Comparison of ENCODE assay signal across 11 mouse cellular contexts in the genomic region with DNA sequence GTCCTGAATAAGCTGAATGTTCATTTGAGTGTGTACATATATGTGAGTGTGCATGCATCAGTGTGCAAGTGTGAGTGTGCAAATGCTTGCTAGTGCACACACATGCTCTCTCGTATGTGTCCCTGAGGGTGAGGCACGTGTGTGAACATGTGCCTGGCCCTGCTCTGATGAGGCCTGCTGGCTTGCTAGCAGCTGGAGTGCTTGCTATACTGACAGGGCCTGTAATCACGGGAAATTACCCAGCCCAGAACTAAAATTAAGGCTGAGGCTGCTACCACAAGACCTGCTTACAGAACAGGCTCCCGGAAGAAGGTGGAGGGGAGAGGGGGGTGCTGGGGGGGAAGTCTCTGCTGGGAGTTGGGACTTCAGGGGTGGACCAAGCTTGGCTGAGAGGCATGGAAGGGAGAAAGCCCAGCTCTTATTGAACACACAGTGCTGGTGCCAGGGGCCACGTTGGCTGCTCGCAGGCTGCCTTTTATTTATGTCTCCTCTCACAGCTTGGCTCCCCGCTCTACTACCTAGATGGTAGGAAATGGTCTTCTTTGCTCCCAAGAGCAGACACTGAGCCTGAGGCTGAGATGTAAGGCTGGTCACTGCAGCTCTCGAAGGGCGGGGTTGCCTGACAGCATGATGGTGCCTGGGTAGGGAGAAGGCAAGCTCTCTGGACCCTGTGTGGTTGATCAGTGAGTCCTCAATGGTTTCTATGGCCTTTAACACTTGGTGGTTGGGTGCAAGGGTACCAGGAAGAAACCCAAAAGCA. TPM values are rescaled to one million over a fixed set of nuclear protein-coding genes. Genes with fewer than 3 reads are reported as not detected.
A peak's percentile ranks its signal among the peaks of the same experiment; 100 is the strongest.
DNase-seq lines count a peak whose midpoint lies in the region; ATAC-seq and TF ChIP-seq lines count a peak whose summit lies in the region.
"Had no signal": no experiment of that assay in that cellular context is flagged by ENCODE, and none has a peak within 500 bp of the region (broad histone marks: within the 10 kb centered on the region; RNA-seq: fewer than 3 reads in every experiment).

No protein-coding gene starts in this region.

- H3K36me3 ChIP-seq in hindbrain, embryonic 13.5 days, result no peaks in the 10 kb centered on the region
- no peaks in the 10 kb centered on the region for H3K36me3 ChIP-seq in hindbrain, embryonic 11.5 days (ENCODE audit: control insufficient read depth, insufficient read depth, low read length)
- no peaks in the 10 kb centered on the region for H3K36me3 ChIP-seq in midbrain, postnatal 0 days (ENCODE audit: insufficient read depth, low read length)
- no peaks in the 10 kb centered on the region for H3K36me3 ChIP-seq in midbrain, embryonic 16.5 days (ENCODE audit: control insufficient read depth, insufficient read depth, low read length)
- H3K36me3 ChIP-seq in embryonic facial prominence, embryonic 11.5 days (replicated peaks; ENCODE audit: control insufficient read depth, insufficient read depth, low read depth, low read length), result no peaks in the 10 kb centered on the region

- no peak overlapping the region for H3K4me3 ChIP-seq in hindbrain, embryonic 13.5 days
- no peak overlapping the region for H3K4me3 ChIP-seq in hindbrain, embryonic 11.5 days (ENCODE audit: low read depth, low read length)
- no peak overlapping the region for H3K4me3 ChIP-seq in midbrain, postnatal 0 days (ENCODE audit: low read depth, low read length)
- no peak overlapping the region for H3K4me3 ChIP-seq in midbrain, embryonic 16.5 days (ENCODE audit: low read depth, low read length)
- H3K4me3 ChIP-seq in embryonic facial prominence, embryonic 11.5 days (ENCODE audit: low read depth, low read length), result no peak overlapping the region

- ATAC-seq in hindbrain, embryonic 13.5 days (ENCODE audit: low FRiP score), result no peak
- ATAC-seq in hindbrain, embryonic 11.5 days (ENCODE audit: low FRiP score), result no peak
- no peak for ATAC-seq in midbrain, postnatal 0 days (ENCODE audit: low FRiP score)
- ATAC-seq in midbrain, embryonic 16.5 days, result no peak
- ATAC-seq in embryonic facial prominence, embryonic 11.5 days (replicated peaks; ENCODE audit: insufficient number of reproducible peaks, low FRiP score, low TSS enrichment, low read depth), result no peak

- no peaks in the 10 kb centered on the region for H3K9me3 ChIP-seq in hindbrain, embryonic 13.5 days
- H3K9me3 ChIP-seq in hindbrain, embryonic 11.5 days (ENCODE audit: control insufficient read depth, low read length), result no peaks in the 10 kb centered on the region
- H3K9me3 ChIP-seq in midbrain, postnatal 0 days (ENCODE audit: low read length), result no peaks in the 10 kb centered on the region
- no peaks in the 10 kb centered on the region for H3K9me3 ChIP-seq in midbrain, embryonic 16.5 days (replicated peaks; ENCODE audit: control insufficient read depth, low read length, poor library complexity, severe bottlenecking)
- no peaks in the 10 kb centered on the region for H3K9me3 ChIP-seq in embryonic facial prominence, embryonic 11.5 days (replicated peaks; ENCODE audit: control insufficient read depth, low read length)

- H3K4me1 ChIP-seq in hindbrain, embryonic 13.5 days (replicated peaks), result peaks cover 52% of the 10 kb centered on the region
- H3K4me1 ChIP-seq in hindbrain, embryonic 11.5 days (replicated peaks; ENCODE audit: control insufficient read depth, insufficient read depth, low read length), result no peaks in the 10 kb centered on the region; the same call in 1 of the 2 replicates
- H3K4me1 ChIP-seq in midbrain, postnatal 0 days (ENCODE audit: insufficient read depth, low read length), result peaks cover 16% of the 10 kb centered on the region
- H3K4me1 ChIP-seq in midbrain, embryonic 16.5 days (ENCODE audit: control insufficient read depth, insufficient read depth, low read length), result peaks cover 9% of the 10 kb centered on the region
- no peaks in the 10 kb centered on the region for H3K4me1 ChIP-seq in embryonic facial prominence, embryonic 11.5 days (ENCODE audit: control insufficient read depth, insufficient read depth, low read length)

- no peak overlapping the region for H3K4me2 ChIP-seq in hindbrain, embryonic 13.5 days
- H3K4me2 ChIP-seq in hindbrain, embryonic 11.5 days (replicated peaks; ENCODE audit: low read depth, low read length), result no peak overlapping the region
- H3K4me2 ChIP-seq in midbrain, postnatal 0 days (ENCODE audit: low read depth, low read length, poor library complexity, severe bottlenecking), result no peak overlapping the region
- no peak overlapping the region for H3K4me2 ChIP-seq in midbrain, embryonic 16.5 days (ENCODE audit: low read length)
- no peak overlapping the region for H3K4me2 ChIP-seq in embryonic facial prominence, embryonic 11.5 days (ENCODE audit: low read depth, low read length)
- H3K4me2 ChIP-seq: hindbrain, embryonic 14.5 days; liver, embryonic 11.5 days had no signal

- WGBS in hindbrain, embryonic 13.5 days, result 66% methylated on average over 9 of the region's 9 CpGs
- 74% methylated on average over 9 of the region's 9 CpGs for WGBS in hindbrain, embryonic 11.5 days
- 68% methylated on average over 9 of the region's 9 CpGs for WGBS in midbrain, postnatal 0 days
- WGBS in midbrain, embryonic 16.5 days, result 71% methylated on average over 9 of the region's 9 CpGs
- WGBS in embryonic facial prominence, embryonic 11.5 days, result 78% methylated on average over 9 of the region's 9 CpGs

- DNase-seq in hindbrain, embryonic 11.5 days (ENCODE audit: low spot score), result no peak
- peak; percentile 36 for DNase-seq in midbrain, postnatal 0 days (ENCODE audit: low spot score)
- DNase-seq in embryonic facial prominence, embryonic 11.5 days (ENCODE audit: low spot score), result peak; percentile 6
- DNase-seq in telencephalon, adult 2 months (ENCODE audit: low read depth, low spot score), result peak; percentile 82
- DNase-seq in thymus, postnatal 25 days, result no peak

- 0 out of 2 replicates have a peak, but pooled peaks cover 3% of the 10 kb centered on the region for H3K27me3 ChIP-seq in hindbrain, embryonic 13.5 days
- no peaks in the 10 kb centered on the region for H3K27me3 ChIP-seq in hindbrain, embryonic 11.5 days (ENCODE audit: control insufficient read depth, insufficient read depth, low read length)
- no peaks in the 10 kb centered on the region for H3K27me3 ChIP-seq in midbrain, postnatal 0 days (ENCODE audit: insufficient read depth, low read length)
- H3K27me3 ChIP-seq in midbrain, embryonic 16.5 days (ENCODE audit: control insufficient read depth, insufficient read depth, low read depth, low read length), result no peaks in the 10 kb centered on the region
- H3K27me3 ChIP-seq in embryonic facial prominence, embryonic 11.5 days (ENCODE audit: control insufficient read depth, insufficient read depth, low read length), result no peaks in the 10 kb centered on the region

- H3K27ac ChIP-seq in hindbrain, embryonic 13.5 days, result peak overlapping the region; percentile 66
- H3K27ac ChIP-seq in hindbrain, embryonic 11.5 days (ENCODE audit: low read depth, low read length), result no peak overlapping the region
- H3K27ac ChIP-seq in midbrain, postnatal 0 days (ENCODE audit: low read depth, low read length), result no peak overlapping the region
- no peak overlapping the region for H3K27ac ChIP-seq in midbrain, embryonic 16.5 days (ENCODE audit: low read length)
- H3K27ac ChIP-seq in embryonic facial prominence, embryonic 11.5 days (replicated peaks; ENCODE audit: low read depth, low read length), result no peak overlapping the region
- H3K27ac ChIP-seq: hindbrain, embryonic 14.5 days had no signal

- TF ChIP-seq CTCF in midbrain, postnatal 0 days (IDR thresholded peaks at IDR 0.05), result no peak

- H3K9ac ChIP-seq in hindbrain, embryonic 13.5 days, result no peak overlapping the region
- H3K9ac ChIP-seq in hindbrain, embryonic 11.5 days (ENCODE audit: low read depth, low read length), result no peak overlapping the region
- H3K9ac ChIP-seq in midbrain, postnatal 0 days (replicated peaks; ENCODE audit: low read length, poor library complexity, severe bottlenecking), result no peak overlapping the region
- no peak overlapping the region for H3K9ac ChIP-seq in midbrain, embryonic 16.5 days (ENCODE audit: low read depth, low read length)
- H3K9ac ChIP-seq in embryonic facial prominence, embryonic 11.5 days (replicated peaks; ENCODE audit: low read length), result no peak overlapping the region
- H3K9ac ChIP-seq: hindbrain, embryonic 14.5 days had no signal

RNA-seq across cellular contexts. Expression of a gene that starts 23.0 kb away (rescaled TPM):
- not detected in 2 replicates for polyA plus RNA-seq in hindbrain, embryonic 13.5 days (2015; fragmentation: Nextera tagmentation; extraction: Ambion mirVana)
- not detected in 2 replicates for polyA plus RNA-seq in hindbrain, embryonic 11.5 days (2014; fragmentation: Nextera tagmentation; extraction: Ambion mirVana)
- total RNA-seq in midbrain, postnatal 0 days (2014; rRNA removed), result not detected in 2 replicates
- polyA plus RNA-seq in midbrain, postnatal 0 days (2015; fragmentation: Nextera tagmentation; extraction: Ambion mirVana), result not detected in 2 replicates
- polyA plus RNA-seq in midbrain, embryonic 16.5 days (2015; fragmentation: Nextera tagmentation; extraction: Ambion mirVana), result not detected in 2 replicates
- not detected in 2 replicates for polyA plus RNA-seq in embryonic facial prominence, embryonic 11.5 days (2014; fragmentation: Nextera tagmentation; extraction: Ambion mirVana)
- total RNA-seq: granulocyte monocyte progenitor cell, adult 5-6 weeks had no signal
- polyA plus RNA-seq: hindbrain, embryonic 14.5 days; liver, embryonic 11.5 days; neural tube, embryonic 11.5 days had no signal

RNA-seq across cellular contexts. Expression of a gene that starts 52.7 kb away (rescaled TPM):
- 45.4 and 51.0 TPM in 2 replicates for polyA plus RNA-seq in hindbrain, embryonic 13.5 days (2015; fragmentation: Nextera tagmentation; extraction: Ambion mirVana)
- 21.1 and 21.6 TPM in 2 replicates for polyA plus RNA-seq in hindbrain, embryonic 11.5 days (2014; fragmentation: Nextera tagmentation; extraction: Ambion mirVana)
- 207 and 209 TPM in 2 replicates for total RNA-seq in midbrain, postnatal 0 days (2014; rRNA removed)
- 68.6 and 72.5 TPM in 2 replicates for polyA plus RNA-seq in midbrain, postnatal 0 days (2015; fragmentation: Nextera tagmentation; extraction: Ambion mirVana)
- polyA plus RNA-seq in midbrain, embryonic 16.5 days (2015; fragmentation: Nextera tagmentation; extraction: Ambion mirVana), result 46.9 and 60.8 TPM in 2 replicates
- 2.5 and 3.7 TPM in 2 replicates for polyA plus RNA-seq in embryonic facial prominence, embryonic 11.5 days (2014; fragmentation: Nextera tagmentation; extraction: Ambion mirVana)

Comparison
In these comparisons a context has a peak if more than half of its experiments do, and no peak if none do; other contexts are left out.
1. DNase-seq: peak in midbrain, postnatal 0 days (single experiment), embryonic facial prominence, embryonic 11.5 days (single experiment) and telencephalon, adult 2 months (single experiment); none in hindbrain, embryonic 11.5 days (single experiment) and thymus, postnatal 25 days (single experiment).